Mouse (Mus musculus) fat pad, adult 2 months (tissue): ENCODE data around the gene Aamp.
A peak's percentile ranks its signal among the peaks of the same experiment; 100 is the strongest.
"Not testable (repeated sequence)": the region's sequence is repeated elsewhere in the genome, so short reads cannot be mapped to it uniquely, and the experiment has no call there.

Experiments
- DNase-seq: peaks from one replicate; pipeline ENCODE4 v3.0.0-alpha.2; 2011; ENCODE audit warnings: low read depth, low spot score; ENCODE audit errors: extremely low read depth

The Aamp gene

GRCm38 (mm10) chr1:74284543-74285160 lies at the start of gene Aamp, which contains the start of gene Pnkd:
Aamp (minus strand) TSS chr1:74284738.
Pnkd (plus strand) TSS chr1:74284930.
- DNase-seq: peak; percentile 97

DNA sequence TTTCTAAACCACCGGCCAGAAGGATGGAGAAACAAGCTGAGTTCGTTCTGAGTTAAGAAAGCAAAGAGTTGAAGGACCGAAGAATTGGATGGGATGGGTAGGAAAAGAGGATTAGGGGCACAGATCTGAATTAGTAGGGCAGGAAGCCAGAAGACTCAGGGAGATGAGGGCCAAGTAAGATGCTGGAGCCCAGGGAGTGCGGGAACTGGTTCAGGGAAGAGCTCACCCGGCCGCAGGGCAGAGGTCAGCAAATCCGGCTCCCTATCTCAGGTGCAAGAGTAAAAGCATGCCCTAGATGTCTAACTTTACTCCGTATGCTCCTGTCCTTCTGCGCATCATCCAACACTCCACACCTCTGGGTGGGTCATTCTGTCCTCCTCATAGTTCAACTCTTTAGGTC lies 48.4 kb upstream of the Aamp start:
- DNase-seq: no peak

- peak; percentile 59 for DNase-seq
Measured at GRCm38 (mm10) chr1:74332241-74332763, 47.8 kb upstream of the Aamp start.

DNA sequence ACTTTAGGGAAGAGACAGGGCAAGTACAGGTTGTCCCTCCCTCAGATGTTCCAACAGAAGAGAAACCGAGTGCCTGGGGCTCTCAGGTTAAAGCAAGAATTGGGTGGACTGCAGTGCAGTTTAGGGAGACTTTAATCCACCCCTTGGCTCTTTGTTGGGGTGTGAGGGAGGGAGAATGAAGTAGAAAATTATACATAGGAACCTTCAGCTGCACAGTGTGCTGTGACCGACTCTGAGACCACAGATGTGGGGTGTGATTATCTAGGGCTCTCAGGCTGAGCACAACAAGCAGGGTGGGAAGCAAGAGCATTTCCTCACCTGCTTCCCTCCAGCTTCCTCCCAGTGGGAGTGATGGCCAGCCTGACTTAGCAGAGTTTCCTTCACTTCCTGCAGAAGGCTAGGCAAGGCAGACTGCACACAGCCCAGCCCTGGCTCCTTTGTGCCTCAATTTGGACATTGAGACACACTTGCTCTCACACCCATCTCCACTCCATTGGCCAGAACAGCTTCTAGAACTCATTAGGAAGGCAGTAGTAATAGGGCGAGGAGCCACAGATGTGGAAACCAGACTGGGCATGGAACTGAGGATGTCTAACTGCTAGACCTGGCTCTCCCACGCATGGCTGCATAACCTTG lies 46.6 kb upstream of the Aamp start:
- peak; percentile 88 for DNase-seq

DNA sequence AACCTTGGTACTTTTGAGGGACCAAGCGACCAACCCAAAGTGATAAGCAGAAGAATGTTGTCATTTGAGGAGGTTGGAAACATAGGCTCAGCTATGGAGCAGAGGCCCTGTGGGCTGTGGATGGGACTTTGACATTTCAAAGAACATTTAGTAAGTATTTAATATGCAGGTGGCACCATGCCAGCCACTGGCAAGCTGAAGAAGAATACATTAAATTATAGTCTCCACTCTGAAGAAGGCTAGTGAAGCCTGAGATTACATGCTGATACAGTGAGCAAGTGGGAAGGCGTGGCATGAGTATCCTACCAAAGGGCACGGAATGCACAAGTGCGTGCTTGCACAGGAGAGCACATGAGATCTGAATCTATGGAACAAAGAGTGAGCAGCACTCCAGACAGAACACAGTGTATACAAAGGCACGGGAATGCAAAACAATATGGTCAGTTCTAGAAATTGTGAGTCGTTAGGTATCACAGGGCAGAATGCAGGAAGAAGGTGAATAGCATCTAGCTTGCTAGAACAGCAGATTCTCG lies 45.4 kb upstream of the Aamp start:
- DNase-seq: peak; percentile 79

DNA sequence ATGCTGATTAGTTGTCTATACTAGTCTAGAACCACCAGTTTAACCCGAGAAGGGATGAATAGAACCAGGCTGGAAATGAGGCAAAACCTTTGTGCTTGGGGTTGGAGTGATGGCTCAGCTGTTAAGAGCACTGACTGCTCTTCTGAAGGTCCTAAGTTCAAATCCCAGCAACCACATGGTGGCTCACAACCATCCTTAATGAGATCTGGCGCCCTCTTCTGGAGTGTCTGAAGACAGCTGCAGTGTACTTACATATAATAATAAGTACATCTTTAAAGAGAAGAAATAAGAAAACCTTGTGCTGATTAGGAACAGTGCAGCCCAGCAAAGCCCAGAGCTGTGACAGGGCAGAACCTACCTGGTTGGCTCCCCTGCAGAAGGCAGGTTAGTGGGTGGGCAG lies 42.4 kb upstream of the Aamp start:
- DNase-seq: not testable (repeated sequence)

- DNase-seq: no peak
Measured at GRCm38 (mm10) chr1:74321396-74321795, 36.9 kb upstream of the Aamp start.

DNA sequence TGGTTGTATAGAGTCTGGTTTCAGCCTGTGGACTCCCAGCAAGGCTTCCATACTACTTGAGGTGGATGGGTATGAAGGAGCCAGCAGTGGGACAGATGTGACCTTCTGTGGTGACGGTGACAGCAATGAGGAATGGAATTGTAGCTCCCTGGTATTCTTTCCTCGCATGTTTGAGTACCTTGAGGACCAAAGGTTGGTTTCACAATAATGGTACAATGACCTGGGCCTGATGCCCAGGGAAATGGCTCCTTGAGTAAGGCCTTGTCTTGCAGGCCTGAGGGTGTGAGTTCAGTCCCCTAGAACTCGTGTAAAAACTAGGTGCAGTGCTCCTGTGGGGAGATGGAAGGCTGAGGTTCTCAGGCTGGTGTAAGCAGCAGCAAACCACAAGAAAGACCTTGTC lies 34.2 kb upstream of the Aamp start:
- DNase-seq: no peak

DNA sequence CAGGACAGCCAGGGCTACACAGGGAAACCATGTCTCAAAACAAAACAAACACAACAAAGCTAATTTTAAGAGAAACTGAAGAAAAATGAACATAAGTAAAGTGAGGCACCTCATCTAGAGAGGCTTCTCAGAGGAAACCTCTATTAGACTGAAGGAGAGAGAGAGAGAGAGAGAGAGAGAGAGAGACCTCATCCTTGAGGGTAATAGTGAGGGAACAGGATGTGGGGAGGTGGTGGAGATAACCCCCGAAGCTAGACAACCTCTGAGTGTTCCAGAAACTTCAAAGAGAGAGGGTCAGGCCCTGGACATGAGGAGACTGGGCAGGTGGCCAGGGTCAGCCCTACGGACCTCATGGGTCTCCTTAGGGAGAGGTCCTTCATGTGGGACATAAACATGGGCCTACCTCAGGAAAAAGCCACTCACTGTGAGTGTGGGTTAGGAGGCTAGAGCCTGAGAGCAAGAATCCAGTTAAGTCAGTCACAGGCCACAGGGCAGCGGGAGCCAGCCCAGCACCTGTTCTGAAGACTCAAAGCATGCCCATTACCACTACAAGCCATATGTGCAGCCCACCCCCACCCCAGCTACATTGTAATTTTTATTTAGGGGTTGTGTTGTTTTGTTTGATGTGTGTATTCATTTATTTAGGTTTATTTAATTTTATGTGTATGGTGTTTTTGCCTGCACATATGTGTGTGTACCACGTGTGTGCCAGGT lies 31.7 kb upstream of the Aamp start:
- DNase-seq: no peak

- DNase-seq: no peak
Measured at GRCm38 (mm10) chr1:74314796-74315195, 30.3 kb upstream of the Aamp start.

- DNase-seq: no peak
Measured at GRCm38 (mm10) chr1:74313049-74313692, 28.6 kb upstream of the Aamp start.

DNA sequence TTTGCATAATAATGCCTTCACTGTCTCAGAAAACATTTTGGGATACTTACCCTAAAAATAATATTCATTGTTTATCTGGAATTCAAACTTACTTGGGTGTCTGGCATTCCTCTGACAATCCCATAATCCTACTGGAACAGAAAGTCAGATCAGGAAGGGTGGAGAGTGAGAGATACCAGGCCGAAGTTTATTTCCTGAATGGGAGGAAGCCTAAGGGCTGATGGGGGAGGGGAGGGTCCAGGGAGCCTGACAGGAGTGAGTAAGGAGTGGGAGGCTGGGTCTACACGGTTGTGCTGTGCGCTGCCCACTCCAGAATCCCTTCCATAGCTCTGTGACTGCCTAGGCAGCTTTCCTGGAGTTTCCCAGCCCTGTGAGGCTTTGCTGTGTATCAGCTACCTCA lies 25.2 kb upstream of the Aamp start:
- no peak for DNase-seq

DNA sequence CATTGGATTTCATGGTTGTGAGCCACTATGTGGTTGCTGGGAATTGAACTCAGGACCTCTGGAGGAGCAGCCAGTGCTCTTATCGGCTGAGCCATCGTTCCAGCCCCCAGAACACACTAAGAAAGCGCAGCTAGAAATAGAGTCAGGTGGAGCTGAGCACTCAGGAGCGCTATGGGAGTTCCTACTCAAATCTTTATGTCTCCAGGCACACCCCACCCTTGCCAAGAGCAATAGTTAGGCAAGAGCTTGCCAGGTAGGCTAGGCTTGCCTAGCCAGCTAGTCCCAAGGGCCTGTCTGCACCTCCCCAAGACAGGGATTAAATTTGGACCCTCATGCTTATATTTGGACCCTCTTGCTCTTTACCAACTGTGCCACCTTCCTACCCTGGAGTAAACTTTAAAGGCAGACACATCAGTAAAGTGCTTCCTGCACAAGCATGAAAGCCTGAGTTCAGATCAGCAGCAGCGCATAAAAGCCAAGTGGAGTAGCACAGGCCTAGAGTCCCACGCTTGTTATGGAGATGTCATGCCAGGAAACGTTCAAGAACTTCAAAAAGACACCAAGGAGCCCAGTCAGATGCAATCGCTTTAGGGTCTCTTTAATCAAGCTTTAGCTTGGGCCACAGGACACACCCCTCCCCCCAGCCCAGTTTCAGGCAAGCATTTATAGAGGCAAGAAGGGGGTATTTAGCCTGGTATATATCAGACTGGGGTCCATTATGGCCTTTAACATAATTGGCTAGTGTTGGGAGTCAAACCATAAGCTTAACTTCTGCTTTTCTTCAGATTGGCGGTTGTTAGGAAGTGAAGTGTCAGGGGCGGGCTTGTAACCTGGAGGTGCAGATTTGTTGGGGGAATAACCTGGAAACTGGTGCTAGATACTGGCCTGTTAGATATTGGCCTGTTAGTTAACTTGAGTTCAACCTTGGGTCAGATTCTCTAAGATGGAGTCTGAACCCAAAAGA lies 23.7 kb upstream of the Aamp start:
- DNase-seq: no peak

DNA sequence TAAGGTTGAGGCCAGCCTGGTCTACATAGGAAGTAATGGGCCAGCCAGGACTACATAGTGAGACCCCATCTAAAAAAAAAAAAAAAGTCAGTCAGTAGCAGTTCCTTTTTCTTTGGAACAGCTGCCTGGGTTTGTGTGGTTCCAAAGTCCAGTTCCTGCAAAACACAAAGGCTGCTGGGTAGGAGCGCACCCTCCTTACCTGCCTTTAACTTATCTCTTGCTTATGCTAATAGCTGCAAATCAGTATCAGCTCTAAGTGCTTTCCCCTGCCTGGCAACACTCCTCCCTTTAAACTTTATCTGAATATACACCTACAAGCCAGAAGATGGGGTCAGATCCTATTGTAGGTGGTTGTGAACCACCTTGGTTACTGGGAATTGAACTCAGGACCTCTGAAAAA lies 22.6 kb upstream of the Aamp start:
- DNase-seq: no peak

GRCm38 (mm10) chr1:74305522-74305921 lies 21.0 kb upstream of the Aamp start, which contains the start of gene Tmbim1:
Tmbim1 (minus strand) TSS chr1:74305622.
- DNase-seq: no peak

GRCm38 (mm10) chr1:74304946-74305345 lies 20.4 kb upstream of the Aamp start:
- DNase-seq: no peak

- no peak for DNase-seq
Measured at GRCm38 (mm10) chr1:74304339-74304790, 19.8 kb upstream of the Aamp start.

DNA sequence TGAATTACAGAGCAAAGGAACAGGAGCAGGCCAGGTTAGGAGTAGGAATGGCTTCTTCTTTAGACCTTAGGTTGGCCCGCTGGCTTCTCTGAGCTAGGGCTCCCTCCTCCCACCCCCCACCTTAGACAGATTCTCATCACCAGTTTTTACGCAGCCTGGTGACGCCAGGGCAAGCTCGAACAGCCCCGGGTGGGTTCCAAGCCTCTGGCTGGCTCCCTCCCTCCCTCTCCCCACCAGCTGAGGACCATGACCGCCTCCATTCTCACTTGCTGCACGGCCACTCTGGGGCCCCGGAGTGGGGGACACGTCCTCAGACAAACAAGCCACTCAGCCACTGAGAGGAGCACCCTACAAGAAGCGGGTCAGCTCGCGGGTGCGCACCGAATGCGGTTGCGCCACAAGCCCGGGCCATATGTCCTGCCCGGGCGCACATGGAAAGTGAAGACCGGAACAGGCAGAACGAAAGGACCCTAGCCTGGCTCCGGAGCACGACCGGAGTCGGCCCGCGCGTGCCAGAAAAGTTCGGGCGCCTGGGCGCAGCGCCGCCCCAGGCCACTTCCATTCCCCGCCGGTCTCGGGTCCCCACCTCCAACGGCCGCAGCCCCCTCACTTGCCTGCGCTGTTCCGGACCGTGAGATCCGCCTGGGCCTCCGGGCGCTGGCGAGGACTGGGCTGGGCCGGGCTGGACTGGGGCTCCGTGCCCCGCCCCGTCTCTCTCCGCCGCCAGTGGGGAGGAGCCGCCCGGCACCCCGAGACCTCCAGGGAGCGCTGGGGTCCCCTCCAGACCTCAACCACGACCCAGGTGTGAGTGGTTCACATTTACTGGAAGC lies 19.2 kb upstream of the Aamp start:
- no peak for DNase-seq

DNA sequence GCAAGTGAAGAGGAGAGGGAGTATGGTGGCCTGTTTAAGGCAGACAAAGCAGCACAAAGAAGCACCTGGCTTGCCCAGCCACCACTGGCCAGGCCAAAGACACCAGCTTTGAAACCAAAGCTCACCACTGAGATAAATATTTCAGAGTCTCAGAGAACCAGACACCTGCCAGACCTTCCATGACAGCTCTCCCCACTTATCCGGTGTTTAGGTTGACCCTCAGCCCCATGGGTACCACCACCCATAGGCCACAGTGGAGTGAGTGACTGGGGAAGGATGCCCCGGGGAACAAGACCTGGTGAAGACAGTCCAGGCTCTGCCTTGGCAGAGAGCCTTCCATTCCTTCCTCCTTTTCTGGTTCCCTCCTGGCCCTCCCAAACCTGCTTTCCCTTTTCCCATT lies 18.3 kb upstream of the Aamp start:
- DNase-seq: no peak
